Mouse (Mus musculus): ENCODE data around the gene Klhl26. TPM values are rescaled to one million over a fixed set of nuclear protein-coding genes. Genes with fewer than 3 reads are reported as not detected.
A peak's percentile ranks its signal among the peaks of the same experiment; 100 is the strongest.

Gene Klhl26
- polyA plus RNA-seq, 1 experiment from 2014 or later, result 37.5 TPM

- peaks cover 6% of the 10 kb centered on the region for H3K4me1 ChIP-seq (ENCODE audit: control insufficient read depth, insufficient read depth, low read depth, low read length)
- no peaks in the 10 kb centered on the region for H3K27me3 ChIP-seq (replicated peaks; ENCODE audit: control insufficient read depth, insufficient read depth, low read length)
- H3K4me3 ChIP-seq (ENCODE audit: low read length), result no peak overlapping the region
- H3K27ac ChIP-seq (ENCODE audit: low read depth, low read length), result no peak overlapping the region
- no peak overlapping the region for H3K9ac ChIP-seq (ENCODE audit: low read depth, low read length)
- H3K4me2 ChIP-seq (ENCODE audit: low read length), result no peak overlapping the region
- H3K36me3 ChIP-seq (ENCODE audit: control insufficient read depth, insufficient read depth, low read length), result peaks cover 3% of the 10 kb centered on the region; the same call in 1 of the 2 replicates
- no peaks in the 10 kb centered on the region for H3K9me3 ChIP-seq (ENCODE audit: control insufficient read depth, low read length)
- ATAC-seq, result no peak
- 73% methylated on average over 5 of the region's 5 CpGs for whole genome bisulfite sequencing
These were observed 9.5 kb downstream of the Klhl26 start for GRCm38 (mm10) chr8:70467229-70467725.

GRCm38 (mm10) chr8:70466771-70467170 is 10.0 kb downstream of the Klhl26 start:
- 67% methylated on average over 11 of the region's 11 CpGs for WGBS

GRCm38 (mm10) chr8:70466305-70466704 is 10.5 kb downstream of the Klhl26 start:
- H3K27me3 ChIP-seq (replicated peaks; ENCODE audit: control insufficient read depth, insufficient read depth, low read length), result no peaks in the 10 kb centered on the region
- peaks cover 6% of the 10 kb centered on the region for H3K4me1 ChIP-seq (ENCODE audit: control insufficient read depth, insufficient read depth, low read depth, low read length)
- no peak overlapping the region for H3K4me3 ChIP-seq (ENCODE audit: low read length)
- H3K4me2 ChIP-seq (ENCODE audit: low read length), result no peak overlapping the region
- no peaks in the 10 kb centered on the region for H3K9me3 ChIP-seq (ENCODE audit: control insufficient read depth, low read length)
- no peak overlapping the region for H3K27ac ChIP-seq (ENCODE audit: low read depth, low read length)
- H3K36me3 ChIP-seq (ENCODE audit: control insufficient read depth, insufficient read depth, low read length), result peaks cover 3% of the 10 kb centered on the region; the same call in 1 of the 2 replicates
- WGBS, result 87% methylated on average over 4 of the region's 4 CpGs
- no peak overlapping the region for H3K9ac ChIP-seq (ENCODE audit: low read depth, low read length)
- no peak for ATAC-seq

More at GRCm38 (mm10) chr8:70466771-70467170, 10.0 kb downstream of the Klhl26 start:
- no peaks in the 10 kb centered on the region for H3K9me3 ChIP-seq (ENCODE audit: control insufficient read depth, low read length)
- no peaks in the 10 kb centered on the region for H3K27me3 ChIP-seq (replicated peaks; ENCODE audit: control insufficient read depth, insufficient read depth, low read length)
- peaks cover 3% of the 10 kb centered on the region; the same call in 1 of the 2 replicates for H3K36me3 ChIP-seq (ENCODE audit: control insufficient read depth, insufficient read depth, low read length)
- H3K4me1 ChIP-seq (ENCODE audit: control insufficient read depth, insufficient read depth, low read depth, low read length), result peaks cover 6% of the 10 kb centered on the region
- no peak overlapping the region for H3K27ac ChIP-seq (ENCODE audit: low read depth, low read length)
- no peak overlapping the region for H3K4me3 ChIP-seq (ENCODE audit: low read length)
- no peak overlapping the region for H3K9ac ChIP-seq (ENCODE audit: low read depth, low read length)
- ATAC-seq, result no peak
- H3K4me2 ChIP-seq (ENCODE audit: low read length), result no peak overlapping the region

GRCm38 (mm10) chr8:70465701-70466100 is 11.1 kb downstream of the Klhl26 start:
- ATAC-seq, result no peak
- WGBS, result 98% methylated on average over 4 of the region's 4 CpGs
- H3K9me3 ChIP-seq (ENCODE audit: control insufficient read depth, low read length), result no peaks in the 10 kb centered on the region
- H3K4me2 ChIP-seq (ENCODE audit: low read length), result no peak overlapping the region
- H3K4me3 ChIP-seq (ENCODE audit: low read length), result no peak overlapping the region
- H3K4me1 ChIP-seq (ENCODE audit: control insufficient read depth, insufficient read depth, low read depth, low read length), result peaks cover 6% of the 10 kb centered on the region
- peaks cover 3% of the 10 kb centered on the region; the same call in 1 of the 2 replicates for H3K36me3 ChIP-seq (ENCODE audit: control insufficient read depth, insufficient read depth, low read length)
- H3K9ac ChIP-seq (ENCODE audit: low read depth, low read length), result no peak overlapping the region
- no peaks in the 10 kb centered on the region for H3K27me3 ChIP-seq (replicated peaks; ENCODE audit: control insufficient read depth, insufficient read depth, low read length)
- no peak overlapping the region for H3K27ac ChIP-seq (ENCODE audit: low read depth, low read length)

- Histone ChIP-seq H3K4me1 (ENCODE audit: control insufficient read depth, insufficient read depth, low read depth, low read length) (peaks cover 2% of the 10 kb centered on the region; the same call in 1 of the 2 replicates), H3K9me3 (ENCODE audit: control insufficient read depth, low read length) (no peaks in the 10 kb centered on the region), H3K27me3 (replicated peaks; ENCODE audit: control insufficient read depth, insufficient read depth, low read length) (no peaks in the 10 kb centered on the region), H3K4me2 (ENCODE audit: low read length) (no peak overlapping the region), H3K9ac (ENCODE audit: low read depth, low read length) (no peak overlapping the region), H3K36me3 (ENCODE audit: control insufficient read depth, insufficient read depth, low read length) (peaks cover 3% of the 10 kb centered on the region; the same call in 1 of the 2 replicates), H3K4me3 (ENCODE audit: low read length) (no peak overlapping the region), H3K27ac (ENCODE audit: low read depth, low read length) (no peak overlapping the region)
- ATAC-seq, result 0 out of 2 replicates have a peak, but pooled peaks have one; percentile 4
- WGBS, result 92% methylated on average over 6 of the region's 6 CpGs
These were observed 12.6 kb downstream of the Klhl26 start for GRCm38 (mm10) chr8:70464162-70464561.

- H3K36me3 ChIP-seq (ENCODE audit: control insufficient read depth, insufficient read depth, low read length), result peaks cover 3% of the 10 kb centered on the region; the same call in 1 of the 2 replicates
- no peak overlapping the region for H3K9ac ChIP-seq (ENCODE audit: low read depth, low read length)
- H3K9me3 ChIP-seq (ENCODE audit: control insufficient read depth, low read length), result no peaks in the 10 kb centered on the region
- no peak overlapping the region for H3K27ac ChIP-seq (ENCODE audit: low read depth, low read length)
- 46% methylated on average over 4 of the region's 4 CpGs for WGBS
- no peak overlapping the region for H3K4me2 ChIP-seq (ENCODE audit: low read length)
- H3K27me3 ChIP-seq (replicated peaks; ENCODE audit: control insufficient read depth, insufficient read depth, low read length), result no peaks in the 10 kb centered on the region
- H3K4me1 ChIP-seq (ENCODE audit: control insufficient read depth, insufficient read depth, low read depth, low read length), result no peaks in the 10 kb centered on the region
- no peak overlapping the region for H3K4me3 ChIP-seq (ENCODE audit: low read length)
- ATAC-seq, result no peak
These were observed 13.5 kb downstream of the Klhl26 start for GRCm38 (mm10) chr8:70463306-70463705.

- no peak for ATAC-seq
- Histone ChIP-seq H3K4me2 (ENCODE audit: low read length) (no peak overlapping the region), H3K36me3 (ENCODE audit: control insufficient read depth, insufficient read depth, low read length) (peaks cover 3% of the 10 kb centered on the region; the same call in 1 of the 2 replicates), H3K27ac (ENCODE audit: low read depth, low read length) (no peak overlapping the region), H3K9me3 (ENCODE audit: control insufficient read depth, low read length) (no peaks in the 10 kb centered on the region), H3K4me1 (ENCODE audit: control insufficient read depth, insufficient read depth, low read depth, low read length) (no peaks in the 10 kb centered on the region), H3K27me3 (replicated peaks; ENCODE audit: control insufficient read depth, insufficient read depth, low read length) (no peaks in the 10 kb centered on the region), H3K9ac (ENCODE audit: low read depth, low read length) (no peak overlapping the region), H3K4me3 (ENCODE audit: low read length) (no peak overlapping the region)
- WGBS, result 92% methylated on average over 8 of the region's 8 CpGs
These were observed 14.3 kb downstream of the Klhl26 start for GRCm38 (mm10) chr8:70462516-70462813.

GRCm38 (mm10) chr8:70461765-70462515 is 14.8 kb downstream of the Klhl26 start:
- H3K4me2 ChIP-seq (ENCODE audit: low read length), result no peak overlapping the region
- H3K4me1 ChIP-seq (ENCODE audit: control insufficient read depth, insufficient read depth, low read depth, low read length), result no peaks in the 10 kb centered on the region
- no peaks in the 10 kb centered on the region for H3K9me3 ChIP-seq (ENCODE audit: control insufficient read depth, low read length)
- H3K36me3 ChIP-seq (ENCODE audit: control insufficient read depth, insufficient read depth, low read length), result peaks cover 3% of the 10 kb centered on the region; the same call in 1 of the 2 replicates
- WGBS, result 89% methylated on average over 16 of the region's 16 CpGs
- no peak overlapping the region for H3K9ac ChIP-seq (ENCODE audit: low read depth, low read length)
- ATAC-seq, result no peak
- no peak overlapping the region for H3K27ac ChIP-seq (ENCODE audit: low read depth, low read length)
- no peaks in the 10 kb centered on the region for H3K27me3 ChIP-seq (replicated peaks; ENCODE audit: control insufficient read depth, insufficient read depth, low read length)
- no peak overlapping the region for H3K4me3 ChIP-seq (ENCODE audit: low read length)

GRCm38 (mm10) chr8:70460606-70461005 is 16.2 kb downstream of the Klhl26 start:
- H3K9me3 ChIP-seq (ENCODE audit: control insufficient read depth, low read length), result no peaks in the 10 kb centered on the region
- H3K4me2 ChIP-seq (ENCODE audit: low read length), result no peak overlapping the region
- H3K36me3 ChIP-seq (ENCODE audit: control insufficient read depth, insufficient read depth, low read length), result no peaks in the 10 kb centered on the region
- H3K4me3 ChIP-seq (ENCODE audit: low read length), result no peak overlapping the region
- no peaks in the 10 kb centered on the region for H3K27me3 ChIP-seq (replicated peaks; ENCODE audit: control insufficient read depth, insufficient read depth, low read length)
- ATAC-seq, result no peak
- H3K4me1 ChIP-seq (ENCODE audit: control insufficient read depth, insufficient read depth, low read depth, low read length), result no peaks in the 10 kb centered on the region
- no peak overlapping the region for H3K9ac ChIP-seq (ENCODE audit: low read depth, low read length)
- H3K27ac ChIP-seq (ENCODE audit: low read depth, low read length), result no peak overlapping the region
- WGBS, result 72% methylated on average over 9 of the region's 9 CpGs
